Mouse (Mus musculus) MEL (cell line): ENCODE measurements around the gene Stk32b. TPM values are rescaled to one million over a fixed set of nuclear protein-coding genes. Genes with fewer than 3 reads are reported as not detected.

Experiments used
- DNase-seq: peaks from one replicate; pipeline ENCODE4 v3.0.0; 2011; ENCODE audit warnings: low read depth, low spot score
- H3K27ac ChIP-seq: 2 replicates; pipeline ENCODE4 v1.5.1; 2012; ENCODE audit warnings: low read depth, mild to moderate bottlenecking, control low read depth, low read length, moderate library complexity; ENCODE audit not compliant: control insufficient read depth
- H3K27me3 ChIP-seq, 2 experiments: fragments of 150-350 bp in 1 of 2; sonication (generic) in 1 of 2; 2 replicates each; pipeline ENCODE4 v1.6.1; 2012; ENCODE audit warnings: low read length in 2 of 2, mild to moderate bottlenecking in 2 of 2, improper control_type of control experiment in 1 of 2, moderate library complexity in 1 of 2; ENCODE audit not compliant: insufficient read depth in 2 of 2, control insufficient read depth in 1 of 2
- H3K36me3 ChIP-seq, 2 experiments: 2 replicates each; pipeline ENCODE4 v1.6.1; 2012 to 2014; ENCODE audit warnings: low read length in 2 of 2, improper control_type of control experiment in 1 of 2, inconsistent platforms in 1 of 2, mild to moderate bottlenecking in 1 of 2; ENCODE audit not compliant: insufficient read depth in 2 of 2, control insufficient read depth in 1 of 2
- H3K4me1 ChIP-seq, 2 experiments: fragments of 150-350 bp in 1 of 2; sonication (generic) in 1 of 2; 2 replicates each; pipeline ENCODE4 v1.6.1; 2012; ENCODE audit warnings: low read length in 2 of 2, improper control_type of control experiment in 1 of 2, mild to moderate bottlenecking in 1 of 2; ENCODE audit not compliant: insufficient read depth in 2 of 2, control insufficient read depth in 1 of 2
- H3K4me3 ChIP-seq, 2 experiments: fragments of 150-350 bp in 1 of 2; sonication (generic) in 1 of 2; 2 replicates each; pipeline ENCODE4 v1.5.1; 2012; ENCODE audit warnings: low read depth in 2 of 2, low read length in 2 of 2, mild to moderate bottlenecking in 2 of 2, moderate library complexity in 2 of 2, control low read depth in 1 of 2, improper control_type of control experiment in 1 of 2; ENCODE audit not compliant: control insufficient read depth in 1 of 2, insufficient read depth in 1 of 2
- H3K79me2 ChIP-seq: 2 replicates; pipeline ENCODE4 v1.6.1; 2012; ENCODE audit warnings: mild to moderate bottlenecking, low read length, moderate library complexity; ENCODE audit not compliant: control insufficient read depth, poor library complexity, insufficient read depth
- H3K9ac ChIP-seq: 2 replicates; pipeline ENCODE4 v1.6.1; 2012; ENCODE audit warnings: low read depth, mild to moderate bottlenecking, control low read depth, low read length, moderate library complexity; ENCODE audit not compliant: control insufficient read depth, poor library complexity, severe bottlenecking
- H3K9me3 ChIP-seq: fragments of 150-350 bp; sonication (generic); replicated peaks from 2 replicates; pipeline ENCODE4 v1.6.1; 2012; ENCODE audit warnings: mild to moderate bottlenecking, low read length, improper control_type of control experiment, moderate library complexity; ENCODE audit not compliant: insufficient read depth
- BHLHE40 ChIP-seq: IDR thresholded peaks from 2 replicates; pipeline ENCODE4 v1.6.1; 2012; ENCODE audit warnings: low read depth, mild to moderate bottlenecking, inconsistent platforms, low read length, improper control_type of control experiment, borderline replicate concordance
- CTCF ChIP-seq, 3 experiments: IDR thresholded peaks in 2 of 3; conservative IDR thresholded peaks in 1 of 3; 2 replicates each; pipeline ENCODE4 v1.5.1; 2011 to 2012; ENCODE audit warnings: low read length in 3 of 3, low read depth in 2 of 3, mild to moderate bottlenecking in 2 of 3, improper control_type of control experiment in 1 of 3, inconsistent platforms in 1 of 3, mixed read lengths in 1 of 3, moderate library complexity in 1 of 3; ENCODE audit not compliant: control insufficient read depth in 1 of 3, insufficient read depth in 1 of 3, poor library complexity in 1 of 3, severe bottlenecking in 1 of 3
- GABPA ChIP-seq: IDR thresholded peaks from 2 replicates; pipeline ENCODE4 v1.6.1; 2012; ENCODE audit warnings: low read depth, mild to moderate bottlenecking, inconsistent platforms, low read length, improper control_type of control experiment, moderate library complexity
- KAT2A ChIP-seq: conservative IDR thresholded peaks from 2 replicates; pipeline ENCODE4 v1.6.1; 2012; ENCODE audit warnings: low read depth, low read length, improper control_type of control experiment, inconsistent platforms
- MAZ ChIP-seq: IDR thresholded peaks from 2 replicates; pipeline ENCODE4 v1.6.1; 2012; ENCODE audit warnings: low read depth, mild to moderate bottlenecking, inconsistent platforms, low read length, improper control_type of control experiment
- MYC ChIP-seq: IDR thresholded peaks from 2 replicates; pipeline ENCODE4 v1.6.1; 2011; ENCODE audit warnings: low read depth, mild to moderate bottlenecking, low read length, improper control_type of control experiment, moderate library complexity
- POLR2AphosphoS2 ChIP-seq: IDR thresholded peaks from 2 replicates; pipeline ENCODE4 v1.6.1; 2011; ENCODE audit warnings: low read length, improper control_type of control experiment
- RAD21 ChIP-seq: IDR thresholded peaks from 2 replicates; pipeline ENCODE4 v1.6.1; 2011; ENCODE audit warnings: mild to moderate bottlenecking, low read depth, low read length, improper control_type of control experiment
- RCOR1 ChIP-seq: IDR thresholded peaks from 2 replicates; pipeline ENCODE4 v1.6.1; 2012; ENCODE audit warnings: low read depth, mild to moderate bottlenecking, inconsistent platforms, low read length, improper control_type of control experiment
- SMC3 ChIP-seq: IDR thresholded peaks from 2 replicates; pipeline ENCODE4 v1.6.1; 2011; ENCODE audit warnings: low read depth, low read length, improper control_type of control experiment
- TAL1 ChIP-seq: IDR thresholded peaks from 2 replicates; pipeline ENCODE4 v1.6.1; 2012; ENCODE audit warnings: mild to moderate bottlenecking, inconsistent platforms, low read length, moderate library complexity, mixed read lengths
- TBP ChIP-seq: IDR thresholded peaks from 2 replicates; pipeline ENCODE4 v1.8.0; 2011; ENCODE audit warnings: low read depth, low read length, improper control_type of control experiment
- UBTF ChIP-seq: IDR thresholded peaks from 2 replicates; pipeline ENCODE4 v1.6.1; 2012; ENCODE audit warnings: low read depth, mild to moderate bottlenecking, inconsistent platforms, low read length, improper control_type of control experiment, moderate library complexity, borderline replicate concordance; ENCODE audit not compliant: insufficient read depth
- USF1 ChIP-seq: IDR thresholded peaks from 2 replicates; pipeline ENCODE4 v1.6.1; 2014; ENCODE audit warnings: low read depth, mild to moderate bottlenecking, inconsistent platforms, low read length, improper control_type of control experiment, moderate library complexity
- ZKSCAN1 ChIP-seq: IDR thresholded peaks from 2 replicates; pipeline ENCODE4 v1.6.1; 2012; ENCODE audit warnings: low read depth, mild to moderate bottlenecking, inconsistent platforms, low read length, improper control_type of control experiment, moderate library complexity
- polyA plus RNA-seq, 2 experiments: library from polyadenylated mRNA; stranded (reverse) in 1 of 2; unstranded in 1 of 2; fragments of >175 nt in 1 of 2; fragments of >200 nt in 1 of 2; gene quantifications; 2 replicates each; pipeline versions ENCODE4 v1.2.1 to v1.2.4; 2012; ENCODE audit warnings: low replicate concordance in 2 of 2, low read depth in 1 of 2; ENCODE audit not compliant: insufficient read length in 2 of 2, insufficient read depth in 1 of 2, missing spikeins in 1 of 2
- total RNA-seq: library from RNA; depleted of rRNA; stranded (reverse); fragments of 300-350 nt; gene quantifications from 2 replicates; pipeline ENCODE4 v1.2.3, GENCODE M21; 2012

Gene Stk32b
- total and polyA plus RNA-seq, 3 experiments = not detected

DNA sequence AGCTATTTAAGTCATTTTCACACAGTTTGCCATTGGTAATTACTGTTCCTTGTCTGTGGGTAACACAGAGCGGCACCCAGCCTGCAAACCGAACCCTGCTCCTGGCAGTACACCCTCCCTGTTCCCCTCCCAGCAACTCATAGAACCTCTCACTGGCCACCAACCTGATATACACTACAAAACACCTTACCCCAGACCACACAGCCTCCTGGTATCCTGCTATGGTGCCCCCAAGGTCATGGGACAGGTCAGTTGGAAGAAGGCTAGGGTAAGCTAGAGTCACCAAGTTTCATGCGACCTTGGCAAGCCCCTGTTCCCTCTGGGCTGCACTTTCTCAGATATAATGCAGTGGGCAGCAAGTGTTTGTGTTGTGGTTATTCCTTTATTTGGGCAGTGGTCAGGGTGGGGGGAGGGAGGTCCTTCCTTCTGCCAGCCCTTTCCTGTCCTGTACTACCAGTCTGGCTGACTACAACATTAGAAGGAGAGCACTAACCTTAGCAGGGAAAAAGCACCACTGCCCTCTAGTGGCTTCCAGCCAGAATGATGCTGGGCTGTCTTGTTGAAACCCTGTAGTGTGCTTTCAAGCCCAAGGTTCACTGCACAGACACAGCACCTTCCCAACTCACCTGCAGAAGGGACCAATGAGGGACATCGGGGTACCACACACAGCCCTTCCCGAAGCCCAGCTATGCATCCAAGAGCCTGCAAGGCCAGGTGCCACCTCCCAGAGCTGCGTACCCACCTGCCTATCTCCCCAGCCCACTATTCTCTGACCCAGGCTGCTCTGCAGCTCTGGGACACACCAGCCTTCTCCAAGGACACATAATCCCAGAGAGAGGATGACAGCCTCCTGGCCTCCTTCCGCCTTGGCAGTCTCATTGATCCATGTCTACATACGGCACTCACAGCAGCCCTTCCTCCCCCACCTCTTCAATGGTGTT, 35.3 kb upstream of the Stk32b start:
- Histone ChIP-seq H3K9ac (no peak overlapping the region), H3K36me3 (no peaks in the 10 kb centered on the region), H3K27ac (no peak overlapping the region), H3K79me2 (no peaks in the 10 kb centered on the region)
- TF ChIP-seq SMC3 (no peak), RCOR1 (no peak), GABPA (no peak), BHLHE40 (no peak), CTCF (IDR thresholded peaks at IDR 0.05 in 2 of 3, conservative IDR thresholded peaks at IDR 0.05 in 1 of 3; ENCODE audit: control insufficient read depth in 1 of 3, insufficient read depth in 1 of 3, low read depth in 2 of 3, low read length in 3 of 3, poor library complexity in 1 of 3, severe bottlenecking in 1 of 3) (peak; percentile 23 to 31 (median 31); a peak in 5 of 6 replicates), POLR2AphosphoS2 (no peak), UBTF (no peak), ZKSCAN1 (no peak), KAT2A (no peak), RAD21 (peak; percentile 35), TAL1 (no peak), MYC (no peak), MAZ (no peak)
- TF ChIP-seq, all 39 proteins: peak for 2
- no peaks in the 10 kb centered on the region for H3K9me3 ChIP-seq
- H3K4me3 ChIP-seq = no peak overlapping the region
- H3K27me3 ChIP-seq = no peaks in the 10 kb centered on the region
- H3K4me1 ChIP-seq = no peaks in the 10 kb centered on the region
- peak; percentile 14 for DNase-seq

DNA sequence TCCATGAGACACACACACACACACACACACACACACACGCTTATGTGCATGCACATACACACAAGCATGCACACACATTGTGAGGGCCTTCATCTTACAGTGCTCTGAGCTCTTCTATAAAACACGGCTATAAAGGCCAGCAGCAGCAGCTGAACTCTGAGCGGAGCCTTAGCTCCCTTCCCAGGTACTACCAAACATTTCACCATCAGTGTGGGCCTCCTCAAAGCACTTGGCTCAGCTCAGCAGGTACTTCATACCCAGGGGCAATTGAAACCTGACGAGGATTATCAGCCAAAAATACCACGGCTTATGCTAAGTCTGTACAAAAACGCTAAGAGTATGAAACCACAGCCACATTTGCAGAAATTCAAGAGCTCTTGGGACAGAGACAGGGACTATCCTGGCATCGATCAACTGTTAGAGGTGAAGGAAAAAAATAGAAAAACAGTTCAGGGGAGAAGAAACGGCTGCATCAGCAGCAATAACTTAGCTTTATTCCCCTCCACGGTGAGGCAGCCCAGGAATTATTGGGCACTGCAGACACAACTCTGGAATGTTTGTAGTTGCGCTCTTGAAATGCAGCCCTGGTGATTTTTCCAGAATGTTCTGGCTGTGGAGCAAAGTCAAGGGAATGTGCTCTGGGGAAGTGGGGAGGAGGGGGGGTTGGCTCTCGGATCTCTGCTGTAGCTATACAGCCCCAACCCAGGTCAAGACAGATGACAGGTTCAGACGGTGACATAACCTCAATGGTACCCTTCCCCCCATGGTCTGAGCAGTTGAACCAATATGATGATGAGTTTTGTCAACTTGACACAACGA, 27.1 kb upstream of the Stk32b start:
- Histone ChIP-seq H3K4me3 (no peak overlapping the region), H3K79me2 (no peaks in the 10 kb centered on the region), H3K27ac (no peak overlapping the region), H3K4me1 (no peaks in the 10 kb centered on the region), H3K9ac (no peak overlapping the region), H3K27me3 (no peaks in the 10 kb centered on the region), H3K36me3 (no peaks in the 10 kb centered on the region), H3K9me3 (no peaks in the 10 kb centered on the region)
- TF ChIP-seq USF1 (no peak), BHLHE40 (no peak), TBP (no peak)
- DNase-seq = no peak
